ENCODE assay signal across 26 mouse cellular contexts in the genomic region with DNA sequence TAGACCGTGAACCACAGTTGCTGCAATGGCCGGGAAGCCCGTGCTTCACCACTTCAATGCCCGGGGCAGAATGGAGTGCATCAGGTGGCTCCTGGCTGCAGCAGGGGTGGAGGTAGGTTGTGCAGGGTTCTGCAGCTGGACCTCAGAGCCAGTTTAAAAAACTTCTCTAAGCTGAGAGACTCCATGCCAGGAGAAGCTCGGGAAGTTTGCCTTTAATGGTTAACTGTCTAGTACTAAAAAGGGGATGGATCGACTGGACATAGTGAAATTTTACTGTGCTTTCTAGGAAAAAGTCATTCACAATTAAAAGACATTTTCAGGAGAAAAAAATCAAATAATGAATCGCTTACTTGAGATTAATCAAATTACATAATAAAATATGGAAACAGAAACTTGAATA. TPM values are rescaled to one million over a fixed set of nuclear protein-coding genes. Genes with fewer than 3 reads are reported as not detected.
"Had no signal": no experiment of that assay in that cellular context is flagged by ENCODE, and none has a peak within 500 bp of the region (broad histone marks: within the 10 kb centered on the region; RNA-seq: fewer than 3 reads in every experiment).

No protein-coding gene starts in this region.

RNA-seq across cellular contexts. Expression of a gene that starts 5.1 kb away (rescaled TPM):
- polyA plus RNA-seq: heart, embryonic 10.5 days; heart, embryonic 11.5 days; heart, embryonic 12.5 days; heart, embryonic 13.5 days; heart, embryonic 14.5 days; heart, embryonic 15.5 days; heart, embryonic 16.5 days; heart, postnatal 0 days; hindbrain, embryonic 10.5 days; hindbrain, embryonic 11.5 days; hindbrain, embryonic 12.5 days; hindbrain, embryonic 13.5 days; hindbrain, embryonic 14.5 days; hindbrain, embryonic 15.5 days; hindbrain, embryonic 16.5 days; hindbrain, postnatal 0 days; inflammation-experienced regulatory T-cells, adult 6 months; intestine, embryonic 14.5 days had no signal

RNA-seq across cellular contexts. Expression of a gene that starts 19.8 kb away (rescaled TPM):
- polyA plus RNA-seq: heart, adult 2 months; heart, embryonic 10.5 days; heart, embryonic 11.5 days; heart, embryonic 12.5 days; heart, embryonic 13.5 days; heart, embryonic 14.5 days; heart, embryonic 15.5 days; heart, embryonic 16.5 days; heart, postnatal 0 days; hindbrain, embryonic 10.5 days; hindbrain, embryonic 11.5 days; hindbrain, embryonic 12.5 days; hindbrain, embryonic 13.5 days; hindbrain, embryonic 14.5 days; hindbrain, embryonic 15.5 days; hindbrain, embryonic 16.5 days; hindbrain, postnatal 0 days; inflammation-experienced regulatory T-cells, adult 6 months; intestine, embryonic 14.5 days; intestine, embryonic 15.5 days; intestine, embryonic 16.5 days; intestine, postnatal 0 days; kidney, embryonic 14.5 days; kidney, embryonic 16.5 days; kidney, postnatal 0 days; large intestine, adult 2 months had no signal

RNA-seq across cellular contexts. Expression of a gene that starts 32.6 kb away (rescaled TPM):
- polyA plus RNA-seq: heart, adult 2 months; heart, embryonic 10.5 days; heart, embryonic 11.5 days; heart, embryonic 12.5 days; heart, embryonic 13.5 days; heart, embryonic 14.5 days; heart, embryonic 15.5 days; heart, embryonic 16.5 days; heart, postnatal 0 days; hindbrain, embryonic 10.5 days; hindbrain, embryonic 11.5 days; hindbrain, embryonic 12.5 days; hindbrain, embryonic 13.5 days; hindbrain, embryonic 14.5 days; hindbrain, embryonic 15.5 days; hindbrain, embryonic 16.5 days; hindbrain, postnatal 0 days; inflammation-experienced regulatory T-cells, adult 6 months; intestine, embryonic 14.5 days; intestine, embryonic 15.5 days; intestine, embryonic 16.5 days; intestine, postnatal 0 days; kidney, embryonic 14.5 days; kidney, embryonic 16.5 days; kidney, postnatal 0 days; large intestine, adult 2 months had no signal

RNA-seq across cellular contexts. Expression of a gene that starts 37.9 kb away (rescaled TPM):
- polyA plus RNA-seq: heart, embryonic 10.5 days; heart, embryonic 11.5 days; heart, embryonic 12.5 days; heart, embryonic 13.5 days; heart, embryonic 14.5 days; heart, embryonic 15.5 days; heart, embryonic 16.5 days; hindbrain, embryonic 10.5 days; hindbrain, embryonic 11.5 days; hindbrain, embryonic 12.5 days; hindbrain, embryonic 13.5 days; hindbrain, embryonic 14.5 days; hindbrain, embryonic 15.5 days; hindbrain, embryonic 16.5 days; hindbrain, postnatal 0 days; inflammation-experienced regulatory T-cells, adult 6 months; kidney, embryonic 14.5 days had no signal
